Mouse (Mus musculus) large intestine, adult 2 months (tissue): ENCODE measurements at regions not wholly inside any gene's neighbourhood (a gene's known extent, or its start where the extent isn't known, plus 50 kb on each side); places are given as distances from the start of the nearest gene placed in this dataset.
"Not testable (repeated sequence)": the region's sequence is repeated elsewhere in the genome, so short reads cannot be mapped to it uniquely, and the experiment has no call there.

ENCODE experiments used
- DNase-seq: peaks from one replicate; pipeline ENCODE4 v3.0.0-alpha.2; 2012; ENCODE audit warnings: low read depth, low spot score
- WGBS: fragments of 180-500 bp; shearing (Covaris S2); methylation state at CpG from one replicate; pipeline ENCODE4 v1.1.7; 2018; 5-methylcytosine and 5-hydroxymethylcytosine counted together

GRCm38 (mm10) chr15:42068207-42068831 is 1934.2 kb downstream of the 9330182O14Rik start:
- WGBS: 79% methylated on average over 5 of the region's 5 CpGs
- DNase-seq: no peak

- 78% methylated on average over 3 of the region's 3 CpGs for WGBS
- DNase-seq: no peak
These were observed 1934.9 kb downstream of the 9330182O14Rik start for GRCm38 (mm10) chr15:42069072-42069471.

- no peak for DNase-seq
These were observed 1939.3 kb downstream of the 9330182O14Rik start for GRCm38 (mm10) chr15:42073486-42073885.

- WGBS: 82% methylated on average over 2 of the region's 2 CpGs
These were observed 1948.3 kb downstream of the 9330182O14Rik start for GRCm38 (mm10) chr15:42082436-42082835.

GRCm38 (mm10) chr15:42100730-42101129 is 1966.6 kb downstream of the 9330182O14Rik start:
- DNase-seq: no peak
- 47% methylated on average over 2 of the region's 2 CpGs for WGBS

More at GRCm38 (mm10) chr15:42082436-42082835, 1948.3 kb downstream of the 9330182O14Rik start:
- no peak for DNase-seq

- WGBS: 72% methylated on average over 2 of the region's 2 CpGs
- DNase-seq: no peak
These were observed 1970.7 kb downstream of the 9330182O14Rik start for GRCm38 (mm10) chr15:42104816-42105215.

- DNase-seq: no peak
These were observed 1972.9 kb downstream of the 9330182O14Rik start for GRCm38 (mm10) chr15:42107106-42107505.

GRCm38 (mm10) chr15:42111811-42112210 is 1977.6 kb downstream of the 9330182O14Rik start:
- 60% methylated on average over 5 of the region's 5 CpGs for WGBS
- DNase-seq: no peak

- DNase-seq: no peak
- 78% methylated on average over 1 of the region's 1 CpGs for whole genome bisulfite sequencing
These were observed 1993.3 kb downstream of the 9330182O14Rik start for GRCm38 (mm10) chr15:42127471-42127870.

GRCm38 (mm10) chr15:42128976-42129375 is 1994.8 kb downstream of the 9330182O14Rik start:
- WGBS: 76% methylated on average over 3 of the region's 3 CpGs
- DNase-seq: no peak

GRCm38 (mm10) chr15:42166546-42166945 is 2032.4 kb downstream of the 9330182O14Rik start:
- no peak for DNase-seq

GRCm38 (mm10) chr15:42177766-42178165 is 2043.6 kb downstream of the 9330182O14Rik start:
- not testable (repeated sequence) for DNase-seq
- 81% methylated on average over 1 of the region's 1 CpGs for WGBS

- 47% methylated on average over 5 of the region's 5 CpGs for WGBS
- DNase-seq: no peak
These were observed 2073.2 kb downstream of the 9330182O14Rik start for GRCm38 (mm10) chr15:42207187-42207846.

GRCm38 (mm10) chr15:42219496-42219895 is 2085.3 kb downstream of the 9330182O14Rik start:
- WGBS: 80% methylated on average over 11 of the region's 11 CpGs

GRCm38 (mm10) chr15:42220005-42220404 is 2085.8 kb downstream of the 9330182O14Rik start:
- WGBS: 61% methylated on average over 3 of the region's 3 CpGs
- no peak for DNase-seq

More at GRCm38 (mm10) chr15:42219496-42219895, 2085.3 kb downstream of the 9330182O14Rik start:
- no peak for DNase-seq

GRCm38 (mm10) chr15:42225006-42225405 is 2090.8 kb downstream of the 9330182O14Rik start:
- WGBS: 18% methylated on average over 1 of the region's 1 CpGs
- DNase-seq: no peak

- no peak for DNase-seq
- WGBS: 83% methylated on average over 3 of the region's 3 CpGs
These were observed 2097.5 kb downstream of the 9330182O14Rik start for GRCm38 (mm10) chr15:42231692-42232091.

- 90% methylated on average over 1 of the region's 1 CpGs for WGBS
- DNase-seq: no peak
These were observed 2112.6 kb downstream of the 9330182O14Rik start for GRCm38 (mm10) chr15:42246812-42247211.

GRCm38 (mm10) chr15:42252730-42253330 is 2118.7 kb downstream of the 9330182O14Rik start:
- no peak for DNase-seq
- WGBS: 31% methylated on average over 2 of the region's 2 CpGs

- DNase-seq: no peak
- 78% methylated on average over 2 of the region's 2 CpGs for WGBS
These were observed 2122.2 kb downstream of the 9330182O14Rik start for GRCm38 (mm10) chr15:42256343-42256742.

- 45% methylated on average over 1 of the region's 1 CpGs for WGBS
- no peak for DNase-seq
These were observed 2141.0 kb downstream of the 9330182O14Rik start for GRCm38 (mm10) chr15:42275117-42275516.
